Mouse (Mus musculus): ENCODE results near the gene Lysmd2. TPM values are rescaled to one million over a fixed set of nuclear protein-coding genes. Genes with fewer than 3 reads are reported as not detected.

The Lysmd2 gene
- total and polyA plus RNA-seq, 3 experiments: not detected

DNA sequence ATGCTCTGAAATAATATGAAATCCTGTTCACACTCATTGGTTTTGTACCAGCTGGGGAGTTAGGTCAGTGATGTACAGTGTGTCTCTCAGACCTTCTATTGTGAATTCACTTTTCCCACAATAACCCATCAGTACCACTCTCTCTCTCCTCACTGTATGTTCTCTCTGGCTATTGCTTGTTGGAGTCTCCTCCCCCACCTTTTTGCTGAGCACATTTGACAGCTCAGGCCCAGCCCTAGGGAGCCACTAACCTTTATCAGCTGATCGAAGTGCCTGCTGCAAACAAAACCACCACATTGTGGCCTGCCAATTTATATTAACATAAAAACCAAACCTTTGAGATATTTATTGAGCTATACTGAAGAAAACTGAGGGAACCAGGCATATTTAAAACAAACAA, 16.0 kb upstream of the Lysmd2 start:
- Histone ChIP-seq H3K9me3 (replicated peaks; ENCODE audit: insufficient read depth, low read length) (no peaks in the 10 kb centered on the region), H3K27me3 (ENCODE audit: control insufficient read depth in 1 of 2, insufficient read depth in 2 of 2, low read length in 2 of 2) (peaks cover 0 to 1% of the 10 kb centered on the region in 2 experiments; a peak in 1 of 4 replicates), H3K79me2 (ENCODE audit: control insufficient read depth, insufficient read depth, low read length, poor library complexity) (no peaks in the 10 kb centered on the region), H3K9ac (ENCODE audit: control insufficient read depth, low read depth, low read length, poor library complexity, severe bottlenecking) (no peak overlapping the region), H3K27ac (ENCODE audit: control insufficient read depth, low read depth, low read length) (no peak overlapping the region), H3K36me3 (ENCODE audit: control insufficient read depth in 1 of 2, insufficient read depth in 2 of 2, low read length in 2 of 2) (no peaks in the 10 kb centered on the region), H3K4me3 (ENCODE audit: control insufficient read depth in 1 of 2, insufficient read depth in 1 of 2, low read depth in 2 of 2, low read length in 2 of 2) (no peak overlapping the region), H3K4me1 (ENCODE audit: control insufficient read depth in 1 of 2, insufficient read depth in 2 of 2, low read length in 2 of 2) (no peaks in the 10 kb centered on the region)
- TF ChIP-seq JUND (IDR thresholded peaks at IDR 0.05; ENCODE audit: low read depth, low read length) (no peak), MAZ (IDR thresholded peaks at IDR 0.05; ENCODE audit: low read depth, low read length) (no peak), ZNF384 (IDR thresholded peaks at IDR 0.05; ENCODE audit: low read depth, low read length) (no peak), GABPA (IDR thresholded peaks at IDR 0.05; ENCODE audit: low read depth, low read length) (no peak), SMC3 (IDR thresholded peaks at IDR 0.05; ENCODE audit: low read depth, low read length) (no peak)
- no peak for DNase-seq (ENCODE audit: low read depth, low spot score)

GRCm38 (mm10) chr9:75609965-75610364, 15.6 kb upstream of the Lysmd2 start:
- H3K4me1 ChIP-seq (ENCODE audit: control insufficient read depth in 1 of 2, insufficient read depth in 2 of 2, low read length in 2 of 2): no peaks in the 10 kb centered on the region
- no peak overlapping the region for H3K9ac ChIP-seq (ENCODE audit: control insufficient read depth, low read depth, low read length, poor library complexity, severe bottlenecking)
- peaks cover 0 to 2% of the 10 kb centered on the region in 2 experiments; a peak in 1 of 4 replicates for H3K27me3 ChIP-seq (ENCODE audit: control insufficient read depth in 1 of 2, insufficient read depth in 2 of 2, low read length in 2 of 2)

DNA sequence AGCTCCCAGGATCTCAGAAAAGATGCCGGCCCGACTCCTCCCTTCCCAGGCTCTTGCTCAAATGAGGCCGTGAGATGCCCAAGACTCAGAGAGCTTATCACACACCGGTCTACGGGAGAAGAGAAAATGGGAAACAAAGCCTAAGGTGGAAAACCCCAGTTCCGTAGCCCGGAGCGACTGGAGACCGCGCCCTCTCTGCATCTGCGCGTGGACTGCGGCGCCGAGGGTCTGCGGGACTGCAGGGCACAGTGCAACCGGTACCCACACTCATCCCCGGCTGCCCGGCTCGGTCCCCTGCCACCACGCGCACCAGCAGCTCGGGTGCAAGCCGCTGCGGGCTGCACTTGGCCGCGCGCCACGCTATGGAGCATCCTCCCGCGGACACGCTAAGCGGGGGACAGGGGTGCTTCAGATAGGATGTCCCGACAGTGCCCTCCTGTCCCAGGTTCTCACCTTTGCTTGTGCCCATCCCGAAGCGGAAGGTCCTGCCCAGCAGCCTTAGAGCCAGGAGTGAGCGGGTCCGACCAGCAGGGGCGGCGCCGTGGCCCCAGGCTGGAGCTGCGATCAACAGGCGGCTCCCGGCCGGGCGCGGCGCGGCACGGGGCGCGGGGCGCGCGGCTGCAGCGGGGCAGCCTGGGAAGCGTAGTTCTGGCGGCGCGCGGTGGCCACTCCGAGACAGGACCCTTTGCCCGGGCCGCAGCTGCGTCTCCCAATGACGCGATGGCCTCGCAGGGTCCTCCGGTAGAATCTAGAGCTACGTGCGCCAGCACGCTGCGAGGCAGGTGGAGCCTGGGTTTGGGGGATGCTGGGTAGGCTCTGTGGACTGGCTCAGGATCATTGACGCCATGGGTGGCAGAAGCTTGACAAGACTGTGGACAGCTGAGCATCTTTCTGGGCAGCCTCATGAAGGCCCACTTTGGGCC, 14.7 kb upstream of the Lysmd2 start, which contains the start of gene Tmod2:
Gene Tmod2 (minus strand): TSS at position 755 of the 923 bp plus-strand sequence.
- Histone ChIP-seq H3K79me2 (ENCODE audit: control insufficient read depth, insufficient read depth, low read length, poor library complexity) (no peaks in the 10 kb centered on the region), H3K27me3 (ENCODE audit: control insufficient read depth in 1 of 2, insufficient read depth in 2 of 2, low read length in 2 of 2) (peaks cover 0 to 2% of the 10 kb centered on the region in 2 experiments; a peak in 1 of 4 replicates)
- TF ChIP-seq E2F4 (IDR thresholded peaks at IDR 0.05; ENCODE audit: borderline replicate concordance, low read depth, low read length): no peak
- no peak for TF ChIP-seq ELF1 (IDR thresholded peaks at IDR 0.05; ENCODE audit: low read depth, low read length)
- no peak for TF ChIP-seq RAD21 (IDR thresholded peaks at IDR 0.05; ENCODE audit: low read depth, low read length)
- TF ChIP-seq TBP (IDR thresholded peaks at IDR 0.05; ENCODE audit: low read depth, low read length): no peak
- no peak for TF ChIP-seq MXI1 (IDR thresholded peaks at IDR 0.05; ENCODE audit: low read depth, low read length)
- no peak for TF ChIP-seq CHD2 (IDR thresholded peaks at IDR 0.05; ENCODE audit: low read length)
- no peak for TF ChIP-seq ETS1 (IDR thresholded peaks at IDR 0.05; ENCODE audit: low read depth, low read length)
- no peak for TF ChIP-seq CHD1 (IDR thresholded peaks at IDR 0.05; ENCODE audit: low read depth, low read length)
- no peak for TF ChIP-seq POLR2AphosphoS5 (IDR thresholded peaks at IDR 0.05; ENCODE audit: borderline replicate concordance, low read depth, low read length)
- TF ChIP-seq TAL1 (IDR thresholded peaks at IDR 0.05; ENCODE audit: low read length): no peak
- no peak for TF ChIP-seq NRF1 (IDR thresholded peaks at IDR 0.05; ENCODE audit: insufficient read depth, low read depth, low read length, poor library complexity, severe bottlenecking)
- no peak for TF ChIP-seq TCF12 (IDR thresholded peaks at IDR 0.05; ENCODE audit: low read depth, low read length)
- TF ChIP-seq ZMIZ1 (IDR thresholded peaks at IDR 0.05; ENCODE audit: low read depth, low read length): no peak
- no peak for TF ChIP-seq SIN3A (IDR thresholded peaks at IDR 0.05; ENCODE audit: low read length)
- TF ChIP-seq CTCF (IDR thresholded peaks at IDR 0.05 in 2 of 3, conservative IDR thresholded peaks at IDR 0.05 in 1 of 3; ENCODE audit: control insufficient read depth in 1 of 3, insufficient read depth in 1 of 3, low read depth in 2 of 3, low read length in 3 of 3, poor library complexity in 1 of 3, severe bottlenecking in 1 of 3): no peak
- TF ChIP-seq GATA1 (IDR thresholded peaks at IDR 0.05; ENCODE audit: low read depth, low read length): no peak
- TF ChIP-seq MYC (IDR thresholded peaks at IDR 0.05; ENCODE audit: low read depth, low read length): no peak

More at GRCm38 (mm10) chr9:75609965-75610364, 15.6 kb upstream of the Lysmd2 start:
- Histone ChIP-seq H3K27ac (ENCODE audit: control insufficient read depth, low read depth, low read length) (no peak overlapping the region), H3K4me3 (ENCODE audit: control insufficient read depth in 1 of 2, insufficient read depth in 1 of 2, low read depth in 2 of 2, low read length in 2 of 2) (no peak overlapping the region), H3K9me3 (replicated peaks; ENCODE audit: insufficient read depth, low read length) (no peaks in the 10 kb centered on the region), H3K79me2 (ENCODE audit: control insufficient read depth, insufficient read depth, low read length, poor library complexity) (no peaks in the 10 kb centered on the region), H3K36me3 (ENCODE audit: control insufficient read depth in 1 of 2, insufficient read depth in 2 of 2, low read length in 2 of 2) (no peaks in the 10 kb centered on the region)
- TF ChIP-seq MXI1 (IDR thresholded peaks at IDR 0.05; ENCODE audit: low read depth, low read length): no peak
- TF ChIP-seq UBTF (IDR thresholded peaks at IDR 0.05; ENCODE audit: borderline replicate concordance, insufficient read depth, low read depth, low read length): no peak
- TF ChIP-seq EP300 (IDR thresholded peaks at IDR 0.05; ENCODE audit: low read depth in 1 of 2, low read length in 2 of 2): no peak
- no peak for TF ChIP-seq ELF1 (IDR thresholded peaks at IDR 0.05; ENCODE audit: low read depth, low read length)
- TF ChIP-seq MYB (IDR thresholded peaks at IDR 0.05; ENCODE audit: low read depth, low read length): no peak
- TF ChIP-seq POLR2AphosphoS2 (IDR thresholded peaks at IDR 0.05; ENCODE audit: low read length): no peak
- TF ChIP-seq USF2 (IDR thresholded peaks at IDR 0.05; ENCODE audit: borderline replicate concordance in 1 of 2, insufficient read depth in 1 of 2, low read depth in 1 of 2, low read length in 2 of 2): no peak
- TF ChIP-seq POLR2A (IDR thresholded peaks at IDR 0.05; ENCODE audit: control insufficient read depth in 1 of 2, insufficient read depth in 1 of 2, low read depth in 1 of 2, low read length in 2 of 2, poor library complexity in 1 of 2): no peak
- no peak for TF ChIP-seq RCOR1 (IDR thresholded peaks at IDR 0.05; ENCODE audit: low read depth, low read length)
- DNase-seq (ENCODE audit: low read depth, low spot score): no peak

More for the DNA sequence above, 14.7 kb upstream of the Lysmd2 start, which contains the start of gene Tmod2:
- Histone ChIP-seq H3K4me1 (ENCODE audit: control insufficient read depth in 1 of 2, insufficient read depth in 2 of 2, low read length in 2 of 2) (no peaks in the 10 kb centered on the region), H3K4me3 (ENCODE audit: control insufficient read depth in 1 of 2, insufficient read depth in 1 of 2, low read depth in 2 of 2, low read length in 2 of 2) (no peak within 1 kb of the TSS), H3K36me3 (ENCODE audit: control insufficient read depth in 1 of 2, insufficient read depth in 2 of 2, low read length in 2 of 2) (no peaks in the 10 kb centered on the region), H3K9ac (ENCODE audit: control insufficient read depth, low read depth, low read length, poor library complexity, severe bottlenecking) (no peak within 1 kb of the TSS), H3K9me3 (replicated peaks; ENCODE audit: insufficient read depth, low read length) (no peaks in the 10 kb centered on the region), H3K27ac (ENCODE audit: control insufficient read depth, low read depth, low read length) (no peak within 1 kb of the TSS)
- DNase-seq (ENCODE audit: low read depth, low spot score): no peak

All from MEL (cell line).